Mouse (Mus musculus): ENCODE measurements around the gene Abhd11. TPM values are rescaled to one million over a fixed set of nuclear protein-coding genes. Genes with fewer than 3 reads are reported as not detected.

Abhd11 gene
- polyA plus RNA-seq, 2 experiments, result 25.1 to 27.0 TPM

DNA sequence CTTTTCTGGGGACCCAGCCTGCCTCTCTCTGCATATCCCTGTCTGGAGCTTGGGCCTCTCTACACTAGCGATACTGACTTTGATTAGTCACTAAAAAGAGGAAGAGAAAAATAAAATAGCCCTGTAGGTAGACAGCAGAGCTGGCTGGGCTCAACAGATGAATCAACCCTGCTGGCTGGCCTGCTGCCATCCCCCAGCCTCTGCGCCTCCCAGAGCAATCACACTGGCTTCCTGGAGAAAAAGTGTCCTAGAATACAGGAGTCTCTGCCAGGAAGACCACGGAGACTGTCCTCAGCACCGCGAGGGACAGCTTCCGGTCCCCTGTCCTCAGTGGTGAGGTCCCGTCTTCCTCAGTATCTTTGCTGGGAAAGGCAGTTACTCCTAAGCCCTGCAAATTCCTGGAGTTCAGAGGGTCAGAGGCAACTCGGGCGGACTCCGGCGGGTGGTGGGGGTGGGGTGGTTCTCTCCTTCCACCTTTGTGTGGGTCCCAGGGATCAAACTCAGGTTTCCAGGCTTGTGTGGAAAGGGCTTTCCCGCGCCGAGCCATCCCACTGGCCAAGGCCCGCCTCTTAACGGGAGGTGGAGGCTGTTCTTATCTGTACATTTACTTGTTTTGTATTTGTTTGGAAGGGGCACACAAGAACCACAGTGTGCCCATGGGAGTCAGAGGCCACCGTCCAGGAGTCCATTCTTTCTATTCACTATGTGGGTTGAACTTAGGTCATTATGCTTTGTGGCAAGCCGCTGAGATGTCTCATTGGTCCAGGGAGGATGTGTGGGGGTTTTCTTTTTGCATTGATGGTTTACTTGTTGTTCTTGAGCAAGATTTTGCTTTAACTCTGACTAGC lies 20.3 kb downstream of the Abhd11 start:
- no peaks in the 10 kb centered on the region for H3K9me3 ChIP-seq (ENCODE audit: control insufficient read depth, low read length)
- H3K27ac ChIP-seq, result no peak overlapping the region; the same call in 1 of the 2 replicates
- peaks cover under 1 to 14% of the 10 kb centered on the region in 2 experiments; a peak in 2 of 4 replicates for H3K4me1 ChIP-seq (replicated peaks; ENCODE audit: control insufficient read depth in 2 of 2, insufficient read depth in 2 of 2, low read length in 1 of 2)
- peak overlapping the region; percentile 31 for H3K4me2 ChIP-seq (ENCODE audit: low read depth)
- H3K4me3 ChIP-seq (ENCODE audit: insufficient read depth in 1 of 2, low read depth in 2 of 2, low read length in 2 of 2), result no peak overlapping the region
- DNase-seq (ENCODE audit: low read depth in 3 of 3, low spot score in 3 of 3) (no peak), ATAC-seq (ENCODE audit: insufficient read depth) (peak; percentile 17; the same call in 1 of the 2 replicates)
- no peak overlapping the region for H3K9ac ChIP-seq (replicated peaks)
- TF ChIP-seq EP300 (IDR thresholded peaks at IDR 0.05; ENCODE audit: low read depth), result no peak
- no peak for TF ChIP-seq CTCF (IDR thresholded peaks at IDR 0.05; ENCODE audit: low read depth)
- H3K36me3 ChIP-seq (replicated peaks; ENCODE audit: control insufficient read depth, insufficient read depth, low read depth), result no peaks in the 10 kb centered on the region
- H3K27me3 ChIP-seq (ENCODE audit: control insufficient read depth, insufficient read depth, low read length), result peaks cover 4% of the 10 kb centered on the region; the same call in 1 of the 2 replicates
- WGBS (ENCODE audit: insufficient replicate concordance), result 44% methylated on average over 18 of the region's 18 CpGs

DNA sequence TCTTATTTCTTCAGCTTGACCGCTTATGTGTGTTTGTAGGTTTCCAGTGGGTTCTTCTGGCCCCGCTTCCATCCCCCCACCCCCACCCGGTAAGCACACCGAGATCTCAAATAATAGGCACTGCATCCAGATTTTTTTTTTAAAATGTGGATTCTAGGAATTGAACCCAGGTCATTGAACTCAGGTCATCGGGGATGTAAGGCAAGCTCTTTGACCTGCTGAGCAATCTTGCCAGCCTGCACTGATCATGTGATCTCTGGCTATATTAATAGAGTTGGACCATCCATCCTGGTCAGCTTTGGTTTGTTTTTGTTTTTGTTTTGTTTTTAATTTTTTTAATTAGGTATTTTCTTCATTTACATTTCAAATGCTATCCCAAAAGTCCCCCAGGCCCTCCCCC lies 23.6 kb downstream of the Abhd11 start:
- H3K9me3 ChIP-seq (ENCODE audit: control insufficient read depth, low read length), result no peaks in the 10 kb centered on the region
- H3K4me3 ChIP-seq (ENCODE audit: insufficient read depth in 1 of 2, low read depth in 2 of 2, low read length in 2 of 2), result no peak overlapping the region
- H3K36me3 ChIP-seq (replicated peaks; ENCODE audit: control insufficient read depth, insufficient read depth, low read depth), result no peaks in the 10 kb centered on the region
- 74% methylated on average over 5 of the region's 5 CpGs for WGBS (ENCODE audit: insufficient replicate concordance)
- H3K4me1 ChIP-seq (replicated peaks; ENCODE audit: control insufficient read depth in 2 of 2, insufficient read depth in 2 of 2, low read length in 1 of 2), result peaks cover 0 to 8% of the 10 kb centered on the region in 2 experiments; a peak in 1 of 4 replicates
- no peaks in the 10 kb centered on the region for H3K27me3 ChIP-seq (ENCODE audit: control insufficient read depth, insufficient read depth, low read length)
- H3K9ac ChIP-seq (replicated peaks), result no peak overlapping the region
- H3K27ac ChIP-seq, result no peak overlapping the region
- H3K4me2 ChIP-seq (ENCODE audit: low read depth), result no peak overlapping the region
- ATAC-seq (ENCODE audit: insufficient read depth) (no peak), DNase-seq (ENCODE audit: low read depth in 3 of 3, low spot score in 3 of 3) (no peak)
- TF ChIP-seq EP300 (IDR thresholded peaks at IDR 0.05; ENCODE audit: low read depth), result no peak
- TF ChIP-seq CTCF (IDR thresholded peaks at IDR 0.05; ENCODE audit: low read depth), result no peak

DNA sequence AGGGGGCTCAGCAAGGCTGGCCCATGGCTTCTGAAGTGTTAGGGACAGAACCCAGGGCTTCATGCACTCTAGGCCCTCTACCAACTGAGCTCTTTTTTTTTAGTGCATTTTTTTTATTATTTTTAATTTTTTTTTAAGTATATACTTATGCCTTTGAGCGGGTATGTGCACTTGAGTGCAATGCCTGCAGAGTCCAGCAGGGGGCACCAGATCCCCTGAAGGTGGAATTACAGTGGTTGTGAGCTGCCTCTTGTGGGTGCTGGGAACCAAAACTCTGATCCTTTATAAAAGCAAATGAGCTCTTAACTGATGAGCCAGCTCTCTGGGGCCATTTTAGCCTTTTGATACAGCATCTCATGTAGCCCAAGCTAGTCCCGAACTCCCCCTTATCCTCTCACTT lies 25.6 kb downstream of the Abhd11 start:
- no peaks in the 10 kb centered on the region for H3K27me3 ChIP-seq (ENCODE audit: control insufficient read depth, insufficient read depth, low read length)
- peak; percentile 70 for TF ChIP-seq CTCF (IDR thresholded peaks at IDR 0.05; ENCODE audit: low read depth)
- TF ChIP-seq EP300 (IDR thresholded peaks at IDR 0.05; ENCODE audit: low read depth), result no peak
- H3K27ac ChIP-seq, result no peak overlapping the region
- H3K4me1 ChIP-seq (replicated peaks; ENCODE audit: control insufficient read depth in 2 of 2, insufficient read depth in 2 of 2, low read length in 1 of 2), result peaks cover under 1 to 5% of the 10 kb centered on the region in 2 experiments; a peak in 3 of 4 replicates
- no peak overlapping the region for H3K4me2 ChIP-seq (ENCODE audit: low read depth)
- no peaks in the 10 kb centered on the region for H3K36me3 ChIP-seq (replicated peaks; ENCODE audit: control insufficient read depth, insufficient read depth, low read depth)
- no peak overlapping the region for H3K4me3 ChIP-seq (ENCODE audit: insufficient read depth in 1 of 2, low read depth in 2 of 2, low read length in 2 of 2)
- 89% methylated on average over 2 of the region's 2 CpGs for WGBS (ENCODE audit: insufficient replicate concordance)
- no peak for DNase-seq (ENCODE audit: low read depth in 3 of 3, low spot score in 3 of 3)
- H3K9ac ChIP-seq (replicated peaks), result no peak overlapping the region
- ATAC-seq (ENCODE audit: insufficient read depth), result no peak
- no peaks in the 10 kb centered on the region for H3K9me3 ChIP-seq (ENCODE audit: control insufficient read depth, low read length)

DNA sequence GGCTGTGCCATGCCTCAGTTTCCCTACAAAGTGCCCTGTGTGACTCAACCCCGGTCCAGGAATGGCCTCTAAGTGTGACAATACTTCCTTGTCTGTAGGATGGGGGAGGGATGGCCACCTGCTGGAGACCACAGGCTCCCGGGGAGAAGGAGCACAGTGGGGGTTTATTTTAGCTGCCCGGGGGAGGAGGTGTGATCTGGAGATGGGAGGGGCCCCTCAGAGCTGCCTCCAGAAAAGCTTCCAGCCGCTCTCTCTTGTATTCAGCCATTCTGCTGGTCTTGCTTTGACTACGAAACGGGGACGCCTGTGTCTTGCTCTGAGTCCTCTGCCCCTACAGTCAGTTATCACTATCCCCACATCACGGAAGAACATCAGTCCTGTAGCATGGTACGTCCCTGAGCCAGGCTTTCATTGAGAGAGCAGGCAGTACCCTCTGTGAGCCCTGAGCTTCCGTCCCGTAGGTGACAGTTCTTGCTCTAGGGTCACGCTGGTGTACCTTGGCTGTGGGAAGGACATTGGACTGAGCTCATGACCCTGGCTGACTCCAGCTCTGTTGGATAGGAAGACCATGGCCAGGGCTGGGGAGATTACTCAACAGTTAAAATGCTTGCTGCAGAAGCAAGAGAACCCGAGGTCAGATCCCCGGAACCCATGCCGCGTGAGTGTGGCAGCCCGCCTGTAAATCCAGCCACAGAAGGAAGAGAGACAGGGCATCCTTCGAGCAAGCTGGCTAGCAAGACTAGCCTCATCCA lies 26.8 kb downstream of the Abhd11 start:
- Histone ChIP-seq H3K4me3 (ENCODE audit: insufficient read depth in 1 of 2, low read depth in 2 of 2, low read length in 2 of 2) (no peak overlapping the region), H3K9ac (replicated peaks) (no peak overlapping the region), H3K4me1 (replicated peaks; ENCODE audit: control insufficient read depth in 2 of 2, insufficient read depth in 2 of 2, low read length in 1 of 2) (peaks cover 5 to 17% of the 10 kb centered on the region in 2 experiments), H3K27ac (no peak overlapping the region), H3K27me3 (ENCODE audit: control insufficient read depth, insufficient read depth, low read length) (no peaks in the 10 kb centered on the region), H3K9me3 (ENCODE audit: control insufficient read depth, low read length) (no peaks in the 10 kb centered on the region), H3K4me2 (ENCODE audit: low read depth) (peak overlapping the region; percentile 8; the same call in 1 of the 2 replicates), H3K36me3 (replicated peaks; ENCODE audit: control insufficient read depth, insufficient read depth, low read depth) (no peaks in the 10 kb centered on the region)
- peak in 1 of 3 experiments; percentile 30 for DNase-seq (ENCODE audit: low read depth in 3 of 3, low spot score in 3 of 3)
- WGBS (ENCODE audit: insufficient replicate concordance), result 49% methylated on average over 18 of the region's 18 CpGs
- peak; percentile 46; the same call in 1 of the 2 replicates for ATAC-seq (ENCODE audit: insufficient read depth)
- TF ChIP-seq EP300 (IDR thresholded peaks at IDR 0.05; ENCODE audit: low read depth), result no peak
- no peak for TF ChIP-seq CTCF (IDR thresholded peaks at IDR 0.05; ENCODE audit: low read depth)

DNA sequence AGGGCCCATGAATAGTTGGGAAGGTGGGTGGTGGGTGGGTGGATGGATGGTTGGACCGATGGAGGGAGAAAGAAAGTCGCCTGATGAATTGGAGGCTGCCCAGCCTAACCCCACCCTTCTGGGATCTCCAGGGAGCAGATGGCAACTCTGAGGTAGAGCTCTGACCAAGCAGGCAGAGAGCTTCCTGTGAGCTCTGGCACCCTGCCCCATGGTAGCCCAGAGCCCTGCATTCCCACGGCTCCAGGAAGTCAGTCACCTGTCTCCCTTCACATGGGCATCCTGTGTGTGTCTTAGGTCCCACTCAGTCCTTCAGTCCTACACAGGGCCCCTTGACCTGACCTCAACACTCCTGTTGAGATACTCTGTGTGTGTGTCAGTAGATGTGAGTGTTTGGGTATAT lies 29.0 kb downstream of the Abhd11 start:
- peaks cover 5 to 25% of the 10 kb centered on the region in 2 experiments for H3K4me1 ChIP-seq (replicated peaks; ENCODE audit: control insufficient read depth in 2 of 2, insufficient read depth in 2 of 2, low read length in 1 of 2)

More for the DNA sequence above, 29.0 kb downstream of the Abhd11 start:
- Histone ChIP-seq H3K27ac (no peak overlapping the region), H3K4me2 (ENCODE audit: low read depth) (no peak overlapping the region), H3K36me3 (replicated peaks; ENCODE audit: control insufficient read depth, insufficient read depth, low read depth) (no peaks in the 10 kb centered on the region), H3K9me3 (ENCODE audit: control insufficient read depth, low read length) (no peaks in the 10 kb centered on the region), H3K4me3 (ENCODE audit: insufficient read depth in 1 of 2, low read depth in 2 of 2, low read length in 2 of 2) (no peak overlapping the region), H3K9ac (replicated peaks) (no peak overlapping the region), H3K27me3 (ENCODE audit: control insufficient read depth, insufficient read depth, low read length) (no peaks in the 10 kb centered on the region)
- WGBS (ENCODE audit: insufficient replicate concordance), result 69% methylated on average over 3 of the region's 3 CpGs
- no peak for ATAC-seq (ENCODE audit: insufficient read depth)
- no peak for DNase-seq (ENCODE audit: low read depth in 3 of 3, low spot score in 3 of 3)
- TF ChIP-seq EP300 (IDR thresholded peaks at IDR 0.05; ENCODE audit: low read depth), result no peak
- TF ChIP-seq CTCF (IDR thresholded peaks at IDR 0.05; ENCODE audit: low read depth), result no peak
